In genomic region chr11:19992341-19993281, GRCm38 (mm10) we compare ENCODE assay signal across 9 mouse cellular contexts.
DNase-seq lines count a peak whose midpoint lies in the region; ATAC-seq and TF ChIP-seq lines count a peak whose summit lies in the region.
"Had no signal": no experiment of that assay in that cellular context is flagged by ENCODE, and none has a peak within 500 bp of the region (broad histone marks: within the 10 kb centered on the region; RNA-seq: fewer than 3 reads in every experiment).

No protein-coding gene starts in this region.

- POLR2A ChIA-PET in Patski (lab: Charles Lee): no interaction called here

- CTCF ChIA-PET in Patski (lab: Charles Lee): interaction anchor here (1.3 to 1.6 kb wide), 2 partner anchors 24 to 61 kb away, joined by 3 to 5 read pairs; no protein-coding TSS in a partner anchor

- ATAC-seq in Patski: peak; percentile 64
- ATAC-seq in neural tube, embryonic 15.5 days (ENCODE audit: low FRiP score): peak; percentile 9; the same call in 1 of the 2 replicates
- ATAC-seq in erythroid progenitor cell, adult 5-6 weeks (replicated peaks; ENCODE audit: low FRiP score, poor library complexity, severe bottlenecking): no peak

- in situ Hi-C loops in Patski (cut with MboI; ENCODE audit: low pct_unique_long_range_greater_than_20kb): no loop called here

- H3K27me3 ChIP-seq in Patski: no peaks in the 10 kb centered on the region
- H3K27me3 ChIP-seq in neural tube, embryonic 15.5 days (replicated peaks): no peaks in the 10 kb centered on the region
- H3K27me3 ChIP-seq: embryonic facial prominence, embryonic 13.5 days had no signal

- no peak for TF ChIP-seq CTCF in Patski (IDR thresholded peaks at IDR 0.05)

- peak overlapping the region; percentile 41; the same call in 1 of the 2 replicates for H3K27ac ChIP-seq in neural tube, embryonic 15.5 days (replicated peaks)

- H3K9ac ChIP-seq in neural tube, embryonic 15.5 days (replicated peaks): no peak overlapping the region
- H3K9ac ChIP-seq: embryonic facial prominence, embryonic 13.5 days had no signal

- 61% methylated on average over 14 of the region's 15 CpGs for WGBS in neural tube, embryonic 15.5 days

- H3K4me3 ChIP-seq in neural tube, embryonic 15.5 days (replicated peaks): no peak overlapping the region
- H3K4me3 ChIP-seq: embryonic facial prominence, embryonic 13.5 days had no signal

- no peaks in the 10 kb centered on the region for H3K36me3 ChIP-seq in neural tube, embryonic 15.5 days
- H3K36me3 ChIP-seq: embryonic facial prominence, embryonic 13.5 days had no signal

- DNase-seq in kidney, adult 18-20 months: peak; percentile 24
- DNase-seq in kidney, postnatal 10 days: no peak
- no peak for DNase-seq in Patski (ENCODE audit: low read depth, low spot score)
- DNase-seq in kidney, adult 8-10 months: peak; percentile 33 to 64
- no peak for DNase-seq in left cerebral cortex, adult 11 months (ENCODE audit: low spot score)
- DNase-seq in right cerebral cortex, adult 2 months (ENCODE audit: low spot score in 2 of 2): no peak

- peaks cover 37% of the 10 kb centered on the region for H3K4me1 ChIP-seq in neural tube, embryonic 15.5 days

- H3K4me2 ChIP-seq in neural tube, embryonic 15.5 days: no peak overlapping the region
- H3K4me2 ChIP-seq: embryonic facial prominence, embryonic 13.5 days had no signal

- H3K9me3 ChIP-seq in neural tube, embryonic 15.5 days (replicated peaks): no peaks in the 10 kb centered on the region
- H3K9me3 ChIP-seq: embryonic facial prominence, embryonic 13.5 days had no signal

Comparison
In these comparisons a context has a peak if more than half of its experiments do, and no peak if none do; other contexts are left out.
1. DNase-seq: peak in kidney, adult 18-20 months (single experiment) and kidney, adult 8-10 months (2 of 2); none in kidney, postnatal 10 days (single experiment), Patski (single experiment), left cerebral cortex, adult 11 months (single experiment) and right cerebral cortex, adult 2 months (0 of 2).